Mouse (Mus musculus) heart, embryonic 14.5 days (tissue): Measurements from ENCODE around the gene Odf3b. TPM values are rescaled to one million over a fixed set of nuclear protein-coding genes. Genes with fewer than 3 reads are reported as not detected.

Experiments used
- ATAC-seq: fragments of 200-750 bp; cut with Nextera tagmentation; 2 replicates; pipeline ENCODE4 v1.8.0; 2017; ENCODE audit warnings: low read depth, moderate TSS enrichment; ENCODE audit not compliant: insufficient number of reproducible peaks, insufficient read depth, low FRiP score
- H3K27ac ChIP-seq, 2 experiments: fragments of 200-500 bp in 1 of 2; fragments of 300-500 bp in 1 of 2; sonication (generic) in 1 of 2; replicated peaks in 1 of 2; 2 replicates each; pipeline ENCODE4 v1.5.1; 2012 to 2014; ENCODE audit warnings: low read depth in 2 of 2, low read length in 2 of 2, control low read depth in 1 of 2, mild to moderate bottlenecking in 1 of 2, mixed read lengths in 1 of 2; ENCODE audit not compliant: control insufficient read depth in 1 of 2, insufficient read depth in 1 of 2
- H3K27me3 ChIP-seq: fragments of 300-500 bp; sonication (generic); 2 replicates; pipeline ENCODE4 v1.6.1; 2014; ENCODE audit warnings: mild to moderate bottlenecking, low read length, control low read depth; ENCODE audit not compliant: control insufficient read depth, insufficient read depth
- H3K36me3 ChIP-seq: fragments of 300-500 bp; sonication (generic); 2 replicates; pipeline ENCODE4 v1.6.1; 2014; ENCODE audit warnings: mild to moderate bottlenecking, control low read depth, low read length, mixed read lengths; ENCODE audit not compliant: control insufficient read depth, insufficient read depth
- H3K4me1 ChIP-seq, 2 experiments: fragments of 200-500 bp in 1 of 2; fragments of 300-500 bp in 1 of 2; sonication (generic) in 1 of 2; 2 replicates each; pipeline ENCODE4 v1.6.1; 2012 to 2014; ENCODE audit warnings: low read length in 2 of 2, control low read depth in 1 of 2, mixed read lengths in 1 of 2; ENCODE audit not compliant: control insufficient read depth in 2 of 2, insufficient read depth in 2 of 2
- H3K4me2 ChIP-seq: fragments of 300-500 bp; sonication (generic); 2 replicates; pipeline ENCODE4 v1.6.1; 2014; ENCODE audit warnings: mild to moderate bottlenecking, low read length
- H3K4me3 ChIP-seq, 2 experiments: fragments of 200-500 bp in 1 of 2; fragments of 300-500 bp in 1 of 2; sonication (generic) in 1 of 2; 2 replicates each; pipeline ENCODE4 v1.5.1; 2012 to 2014; ENCODE audit warnings: low read length in 2 of 2, mild to moderate bottlenecking in 2 of 2, control low read depth in 1 of 2, low read depth in 1 of 2, moderate library complexity in 1 of 2; ENCODE audit not compliant: control insufficient read depth in 1 of 2, insufficient read depth in 1 of 2
- H3K9ac ChIP-seq: fragments of 300-500 bp; sonication (generic); 2 replicates; pipeline ENCODE4 v1.6.1; 2014; ENCODE audit warnings: mild to moderate bottlenecking, low read length
- H3K9me3 ChIP-seq: fragments of 300-500 bp; sonication (generic); 2 replicates; pipeline ENCODE4 v1.6.1; 2016; ENCODE audit warnings: low read length, control low read depth; ENCODE audit not compliant: control insufficient read depth
- WGBS: fragments of 180-500 bp; shearing (Covaris S2); extraction: QIAGEN DNeasy Blood & Tissue Kit; methylation state at CpG from one replicate; pipeline ENCODE4 v1.1.7; 2014; 5-methylcytosine and 5-hydroxymethylcytosine counted together
- polyA plus RNA-seq: library from polyadenylated mRNA; unstranded; fragments of >200 nt; fragmentation: Nextera tagmentation; extraction: Ambion mirVana; gene quantifications from 2 replicates; pipeline ENCODE4 v1.2.1, GENCODE M21; 2014

Gene Odf3b
- polyA plus RNA-seq, 1 experiment from 2014 or later: 0.76 TPM

DNA sequence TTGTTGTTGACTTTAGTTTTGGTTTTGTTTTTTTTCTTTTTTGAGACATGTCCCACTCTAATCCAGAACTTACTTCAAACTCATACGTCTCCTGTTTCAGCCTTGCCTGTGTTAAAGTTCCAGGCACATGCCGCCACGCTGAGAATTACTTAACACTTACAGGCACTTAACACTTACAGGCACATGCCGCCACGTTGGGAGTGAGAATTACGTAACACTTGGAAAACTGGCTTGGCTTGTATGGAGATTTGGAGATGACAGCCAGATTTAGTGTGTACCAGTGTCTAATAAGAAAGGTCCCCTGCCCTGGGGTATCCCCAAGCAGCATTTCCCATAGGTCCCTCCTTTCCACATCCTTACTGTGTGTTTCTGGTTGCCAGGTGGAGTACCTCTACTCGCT is 16.0 kb downstream of the Odf3b start:
- peaks cover 83% of the 10 kb centered on the region for H3K36me3 ChIP-seq
- H3K9ac ChIP-seq: no peak overlapping the region
- no peak overlapping the region for H3K27ac ChIP-seq
- H3K4me2 ChIP-seq: no peak overlapping the region
- 85% methylated on average over 7 of the region's 7 CpGs for WGBS
- no peaks in the 10 kb centered on the region for H3K9me3 ChIP-seq
- ATAC-seq: no peak
- H3K27me3 ChIP-seq: no peaks in the 10 kb centered on the region
- no peak overlapping the region for H3K4me3 ChIP-seq
- H3K4me1 ChIP-seq: peaks cover under 1 to 6% of the 10 kb centered on the region in 2 experiments; a peak in 3 of 4 replicates

DNA sequence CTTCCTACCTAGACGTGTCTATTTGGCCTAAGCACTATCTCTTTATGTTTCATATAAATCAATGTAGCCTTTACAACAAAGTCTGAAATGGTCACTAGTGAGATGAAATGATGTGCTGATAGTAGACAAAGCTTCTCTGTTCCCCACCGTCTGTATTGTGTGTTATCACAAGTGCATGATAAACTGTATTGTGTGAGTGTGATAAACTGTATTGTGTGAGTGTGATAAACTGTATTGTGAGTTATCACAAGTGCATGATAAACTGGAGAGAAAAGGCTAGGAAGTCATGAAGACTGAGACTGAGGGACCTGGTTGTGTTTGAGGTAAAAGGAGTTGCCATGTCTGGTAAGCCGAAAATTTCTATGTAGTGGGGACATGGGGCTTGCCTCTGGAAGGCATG is 20.3 kb downstream of the Odf3b start:
- H3K27me3 ChIP-seq: no peaks in the 10 kb centered on the region
- peaks cover 47% of the 10 kb centered on the region for H3K36me3 ChIP-seq
- no peak overlapping the region for H3K27ac ChIP-seq
- no peak overlapping the region for H3K9ac ChIP-seq
- no peak overlapping the region for H3K4me3 ChIP-seq
- no peaks in the 10 kb centered on the region for H3K9me3 ChIP-seq
- 53% methylated on average over 3 of the region's 3 CpGs for WGBS
- peaks cover 9 to 32% of the 10 kb centered on the region in 2 experiments for H3K4me1 ChIP-seq
- no peak overlapping the region for H3K4me2 ChIP-seq
- ATAC-seq: no peak

DNA sequence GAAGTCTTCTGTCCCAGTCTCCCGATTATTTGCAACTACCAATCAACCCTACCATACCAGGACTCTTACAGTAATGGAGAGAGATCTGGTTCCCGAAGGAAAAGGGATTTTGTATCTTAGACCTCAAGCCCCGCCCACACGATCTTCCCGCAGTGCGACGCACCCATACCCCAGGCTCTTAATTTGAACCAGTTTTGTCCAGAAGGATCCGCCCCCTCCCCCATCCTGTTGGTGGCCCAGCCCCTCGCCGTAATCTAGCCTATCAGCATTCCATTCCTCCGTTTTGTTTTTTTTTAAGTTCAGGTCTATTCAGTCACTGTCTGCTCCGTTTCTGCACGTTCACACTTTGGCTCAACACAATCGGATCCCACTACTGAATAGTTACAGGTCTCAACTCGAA is 22.7 kb downstream of the Odf3b start:
- H3K4me1 ChIP-seq: peaks cover 9 to 34% of the 10 kb centered on the region in 2 experiments
- peak overlapping the region; percentile 77 for H3K4me2 ChIP-seq
- H3K9me3 ChIP-seq: no peaks in the 10 kb centered on the region
- ATAC-seq: peak; percentile 58
- H3K27ac ChIP-seq: peak overlapping the region; percentile 71 to 87
- peaks cover 47% of the 10 kb centered on the region for H3K36me3 ChIP-seq
- peak overlapping the region; percentile 93 for H3K9ac ChIP-seq
- peak overlapping the region; percentile 79 to 85 for H3K4me3 ChIP-seq
- H3K27me3 ChIP-seq: no peaks in the 10 kb centered on the region
- WGBS: 2% methylated on average over 15 of the region's 15 CpGs

DNA sequence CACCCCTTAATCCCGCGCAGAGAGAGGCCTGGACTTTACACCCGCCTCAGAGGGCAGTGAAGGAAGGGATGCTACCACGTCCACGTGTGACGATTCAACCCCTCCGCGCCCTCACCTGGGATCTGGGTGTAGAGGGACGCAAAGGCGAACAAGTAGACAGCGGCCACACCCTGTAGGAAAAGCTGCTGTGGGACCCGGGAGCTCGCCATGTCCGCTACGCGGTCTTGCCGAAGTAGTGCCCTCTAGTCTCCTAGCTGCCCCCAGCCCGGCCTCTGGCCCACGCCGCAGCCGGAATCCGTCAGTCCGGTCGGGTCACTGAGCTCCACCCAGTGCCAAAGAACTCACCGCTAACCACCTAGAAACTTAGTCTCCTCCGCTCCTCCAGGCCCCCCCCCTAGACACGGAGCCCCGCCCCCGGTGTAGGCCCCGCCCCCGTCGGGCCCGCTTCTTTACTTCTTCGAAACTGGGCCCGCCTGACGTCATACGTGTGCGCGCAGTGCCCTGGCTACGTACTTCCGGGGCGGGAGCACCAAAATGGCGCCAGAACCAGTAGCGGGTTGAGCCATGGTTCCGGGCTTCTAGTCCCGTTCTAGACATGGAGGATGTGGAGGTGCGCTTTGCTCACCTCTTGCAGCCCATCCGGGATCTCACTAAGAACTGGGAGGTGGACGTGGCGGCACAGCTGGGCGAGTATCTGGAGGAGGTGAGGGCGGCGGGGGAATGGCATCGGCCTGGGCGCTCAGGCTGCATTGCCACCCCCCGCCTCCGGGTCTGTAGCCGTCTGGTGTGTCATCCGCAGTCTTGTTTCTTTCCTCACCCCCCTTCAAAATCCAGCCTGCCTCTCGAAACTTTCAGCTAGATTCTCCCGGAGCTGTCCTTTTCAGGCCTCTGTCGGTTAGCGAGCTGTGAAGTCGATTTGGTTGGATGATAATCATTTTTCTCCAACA is 23.6 kb downstream of the Odf3b start, which contains the start of the genes Lmf2 and Ncaph2:
Lmf2 (minus strand) TSS at position 419 of the 947 bp plus-strand sequence.
Ncaph2 (plus strand) TSS at position 479 of the 947 bp plus-strand sequence.
- WGBS: under 1% methylated on average over 64 of the region's 64 CpGs
- no peaks in the 10 kb centered on the region for H3K9me3 ChIP-seq
- peak within 1 kb of the TSS; percentile 80 for H3K4me2 ChIP-seq
- peak within 1 kb of the TSS; percentile 71 to 87 for H3K27ac ChIP-seq
- ATAC-seq: peak; percentile 89
- H3K4me1 ChIP-seq: peaks cover 9 to 34% of the 10 kb centered on the region in 2 experiments
- H3K4me3 ChIP-seq: peak within 1 kb of the TSS; percentile 79 to 85
- peak within 1 kb of the TSS; percentile 93 for H3K9ac ChIP-seq
- peaks cover 47% of the 10 kb centered on the region for H3K36me3 ChIP-seq
- no peaks in the 10 kb centered on the region for H3K27me3 ChIP-seq

DNA sequence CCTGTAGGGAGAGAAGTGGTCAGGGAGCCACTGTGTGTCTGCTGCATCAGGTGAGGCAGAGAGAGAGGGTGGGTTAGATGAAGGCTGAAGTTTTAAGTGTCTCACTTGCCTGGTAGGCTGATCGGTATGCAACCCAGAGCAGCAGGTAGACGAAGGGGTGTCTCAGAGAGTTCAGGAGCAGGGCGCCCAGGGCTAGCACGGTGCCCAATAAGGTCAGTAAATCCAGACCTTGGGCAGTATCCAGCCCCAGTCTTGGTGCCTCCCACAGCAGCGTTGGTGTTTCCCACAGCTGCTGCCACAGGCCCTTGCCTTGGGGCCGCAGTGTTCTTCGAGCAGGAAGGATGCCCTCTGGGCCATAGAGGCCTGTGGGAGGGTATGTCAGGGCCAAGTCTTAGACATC is 24.6 kb downstream of the Odf3b start:
- Histone ChIP-seq H3K4me3 (peak overlapping the region; percentile 63 to 79), H3K27ac (no peak overlapping the region), H3K4me1 (peaks cover 9 to 34% of the 10 kb centered on the region in 2 experiments), H3K27me3 (no peaks in the 10 kb centered on the region), H3K4me2 (peak overlapping the region; percentile 80), H3K9ac (peak overlapping the region; percentile 93), H3K9me3 (no peaks in the 10 kb centered on the region), H3K36me3 (peaks cover 51% of the 10 kb centered on the region)
- ATAC-seq: no peak
- WGBS: 69% methylated on average over 7 of the region's 7 CpGs

DNA sequence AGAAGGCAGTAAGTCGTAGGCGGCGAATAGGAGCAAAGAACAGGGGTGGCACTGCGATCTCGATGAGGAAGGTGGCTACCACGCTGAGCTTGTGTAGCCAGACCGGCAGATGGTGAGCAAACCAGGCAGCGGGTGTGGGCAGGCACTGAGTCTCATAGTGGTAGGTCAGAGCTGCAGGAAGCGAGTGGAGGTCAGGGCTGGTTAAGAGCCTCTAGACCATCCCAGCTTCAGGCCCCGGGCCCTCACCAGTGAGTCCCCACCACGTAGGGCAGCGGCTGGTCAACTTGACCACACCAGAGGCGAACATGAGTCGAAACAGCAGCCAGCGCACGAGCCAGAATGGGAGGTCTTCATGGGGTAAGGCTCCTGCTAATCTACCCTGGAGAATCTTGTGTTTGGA is 25.2 kb downstream of the Odf3b start:
- no peak overlapping the region for H3K4me2 ChIP-seq
- H3K27me3 ChIP-seq: no peaks in the 10 kb centered on the region
- no peak for ATAC-seq
- peaks cover 9 to 29% of the 10 kb centered on the region in 2 experiments for H3K4me1 ChIP-seq
- H3K4me3 ChIP-seq: no peak overlapping the region
- H3K9me3 ChIP-seq: no peaks in the 10 kb centered on the region
- H3K27ac ChIP-seq: no peak overlapping the region
- peaks cover 52% of the 10 kb centered on the region for H3K36me3 ChIP-seq
- H3K9ac ChIP-seq: peak overlapping the region; percentile 93
- WGBS: 95% methylated on average over 16 of the region's 16 CpGs

DNA sequence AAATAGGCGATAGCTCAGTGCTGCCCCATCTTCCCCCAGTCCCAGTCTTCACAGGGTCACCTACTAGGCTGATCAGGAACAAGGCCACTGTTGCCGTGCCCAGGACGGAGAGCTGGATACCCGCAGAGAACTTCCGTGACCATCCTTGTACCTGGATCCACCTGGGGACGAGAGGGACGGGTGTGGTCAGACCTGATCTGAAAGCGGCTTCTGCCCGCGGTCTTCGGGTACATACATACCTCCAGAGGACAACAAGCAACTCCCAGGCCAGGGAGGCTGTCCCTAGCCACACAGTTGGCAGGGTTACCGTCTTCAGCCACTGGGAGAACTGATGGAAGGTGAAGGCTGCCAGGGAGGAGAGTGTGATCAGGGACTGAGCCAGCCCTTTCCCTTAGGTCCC is 26.3 kb downstream of the Odf3b start:
- H3K4me2 ChIP-seq: no peak overlapping the region
- no peak overlapping the region for H3K9ac ChIP-seq
- no peaks in the 10 kb centered on the region for H3K27me3 ChIP-seq
- peaks cover 49% of the 10 kb centered on the region for H3K36me3 ChIP-seq
- H3K4me1 ChIP-seq: peaks cover 7 to 26% of the 10 kb centered on the region in 2 experiments
- no peak for ATAC-seq
- H3K27ac ChIP-seq: no peak overlapping the region
- no peaks in the 10 kb centered on the region for H3K9me3 ChIP-seq
- WGBS: 93% methylated on average over 12 of the region's 12 CpGs
- H3K4me3 ChIP-seq: no peak overlapping the region
